Mouse (Mus musculus) heart, postnatal 36 days (tissue): ENCODE results near the gene Nat10. TPM values are rescaled to one million over a fixed set of nuclear protein-coding genes. Genes with fewer than 3 reads are reported as not detected.
A peak's percentile ranks its signal among the peaks of the same experiment; 100 is the strongest.

Experiments used
- DNase-seq, 2 experiments: peaks; one replicate each; pipeline ENCODE4 v3.0.0; 2021 to 2022
- intact Hi-C: fragments of 180-260 bp; cut with DNase I; formaldehyde crosslinking; loops from one replicate; pipeline ENCODE4 v1.15.1; 2025
- total RNA-seq, 2 experiments: library from RNA; stranded (reverse); gene quantifications; 2 replicates each; pipeline ENCODE4 v1.2.3; 2021

The Nat10 gene
- total RNA-seq: 10 to 100 TPM; 13.3 to 16.2 TPM

GRCm38 (mm10) chr2:103760906-103761716 lies at the start of gene Nat10:
Gene Nat10, minus strand, starts transcription at chr2:103761270.
- intact Hi-C loops: loop anchor here (1.0 to 5.0 kb wide), 3 partner anchors 36 to 274 kb away; partner anchors contain the start of genes Caprin1 and Cat
- peak; percentile 98 to 99 for DNase-seq

- intact Hi-C loops: no loop called here
- DNase-seq: no peak
These were observed 49.3 kb upstream of the Nat10 start for GRCm38 (mm10) chr2:103810412-103810811.

- DNase-seq: no peak
- intact Hi-C loops: no loop called here
These were observed 47.4 kb upstream of the Nat10 start for GRCm38 (mm10) chr2:103808466-103808865.

- intact Hi-C loops: no loop called here
- DNase-seq: no peak
These were observed 42.9 kb upstream of the Nat10 start for GRCm38 (mm10) chr2:103803770-103804530.

GRCm38 (mm10) chr2:103802422-103802821 lies 41.4 kb upstream of the Nat10 start:
- intact Hi-C loops: no loop called here

GRCm38 (mm10) chr2:103797491-103798009 lies 36.5 kb upstream of the Nat10 start, which contains the start of gene Caprin1:
Gene Caprin1, minus strand, starts transcription at chr2:103797649.
- peak; percentile 90 to 98 for DNase-seq
- intact Hi-C loops: loop anchor here (1.0 to 5.0 kb wide), 4 partner anchors 36 to 231 kb away; partner anchors contain the start of genes Abtb2 and Nat10

More at GRCm38 (mm10) chr2:103802422-103802821, 41.4 kb upstream of the Nat10 start:
- DNase-seq: no peak

GRCm38 (mm10) chr2:103796861-103797466 lies 35.9 kb upstream of the Nat10 start:
- peak in 1 of 2 experiments; percentile 80 for DNase-seq
- intact Hi-C loops: loop anchor here (1.0 to 5.0 kb wide), 4 partner anchors 36 to 230 kb away; partner anchors contain the start of genes Abtb2 and Nat10

GRCm38 (mm10) chr2:103796211-103796860 lies 35.3 kb upstream of the Nat10 start:
- intact Hi-C loops: loop anchor here (2.0 to 5.0 kb wide), 3 partner anchors 51 to 230 kb away; partner anchors contain the start of gene Abtb2
- peak in 1 of 2 experiments; percentile 58 for DNase-seq

GRCm38 (mm10) chr2:103795843-103796210 lies 34.8 kb upstream of the Nat10 start:
- peak; percentile 67 to 73 for DNase-seq
- intact Hi-C loops: loop anchor here (2.0 to 5.0 kb wide), 3 partner anchors 51 to 229 kb away; partner anchors contain the start of gene Abtb2

GRCm38 (mm10) chr2:103792009-103792408 lies 30.9 kb upstream of the Nat10 start:
- no peak for DNase-seq
- intact Hi-C loops: no loop called here

- intact Hi-C loops: no loop called here
These were observed 24.7 kb upstream of the Nat10 start for GRCm38 (mm10) chr2:103785735-103786134.

GRCm38 (mm10) chr2:103784621-103785020 lies 23.6 kb upstream of the Nat10 start:
- intact Hi-C loops: no loop called here
- DNase-seq: peak in 1 of 2 experiments; percentile 20

More at GRCm38 (mm10) chr2:103785735-103786134, 24.7 kb upstream of the Nat10 start:
- no peak for DNase-seq

- intact Hi-C loops: loop anchor here (2.0 to 5.0 kb wide), 3 partner anchors 14 to 275 kb away; partner anchors contain the start of gene Cat
- no peak for DNase-seq
These were observed 1.4 kb upstream of the Nat10 start for GRCm38 (mm10) chr2:103762492-103762891.

GRCm38 (mm10) chr2:103761993-103762392 lies 923 bp upstream of the Nat10 start:
- intact Hi-C loops: loop anchor here (1.0 to 5.0 kb wide), 4 partner anchors 15 to 275 kb away; partner anchors contain the start of genes Caprin1 and Cat
- no peak for DNase-seq

- DNase-seq: no peak
- intact Hi-C loops: loop anchor here (5.0 kb wide), 2 partner anchors 212 to 273 kb away; partner anchors contain the start of gene Cat
These were observed 649 bp downstream of the Nat10 start for GRCm38 (mm10) chr2:103760421-103760820.

GRCm38 (mm10) chr2:103755458-103756085 lies 5.5 kb downstream of the Nat10 start:
- intact Hi-C loops: no loop called here
- no peak for DNase-seq

GRCm38 (mm10) chr2:103754614-103755013 lies 6.5 kb downstream of the Nat10 start:
- intact Hi-C loops: no loop called here

GRCm38 (mm10) chr2:103751771-103752170 lies 9.3 kb downstream of the Nat10 start:
- no peak for DNase-seq
- intact Hi-C loops: no loop called here

More at GRCm38 (mm10) chr2:103754614-103755013, 6.5 kb downstream of the Nat10 start:
- no peak for DNase-seq

- no peak for DNase-seq
- intact Hi-C loops: no loop called here
These were observed 12.0 kb downstream of the Nat10 start for GRCm38 (mm10) chr2:103749091-103749490.
